Mouse (Mus musculus) spleen, adult 2 months (tissue): Measurements from ENCODE around the gene Tmem259. TPM values are rescaled to one million over a fixed set of nuclear protein-coding genes. Genes with fewer than 3 reads are reported as not detected.
A peak's percentile ranks its signal among the peaks of the same experiment; 100 is the strongest.

ENCODE experiments used
- DNase-seq, 2 experiments: peaks; one replicate each; pipeline versions ENCODE4 v3.0.0 to v3.0.0-alpha.2; 2012 to 2021; ENCODE audit warnings: low spot score in 2 of 2, low read depth in 1 of 2
- H3K27ac ChIP-seq: fragments of 200-500 bp; 2 replicates; pipeline ENCODE4 v1.5.1; 2012; ENCODE audit warnings: low read length, inconsistent platforms; ENCODE audit not compliant: insufficient read depth
- H3K27me3 ChIP-seq: fragments of 200-500 bp; 2 replicates; pipeline ENCODE4 v1.6.1; 2012; ENCODE audit warnings: mild to moderate bottlenecking, moderate library complexity, low read length, inconsistent platforms; ENCODE audit not compliant: control insufficient read depth, insufficient read depth
- H3K36me3 ChIP-seq: fragments of 200-500 bp; 2 replicates; pipeline ENCODE4 v1.6.1; 2012; ENCODE audit warnings: mild to moderate bottlenecking, low read length, inconsistent platforms; ENCODE audit not compliant: control insufficient read depth, insufficient read depth
- H3K4me1 ChIP-seq: fragments of 200-500 bp; 2 replicates; pipeline ENCODE4 v1.6.1; 2011; ENCODE audit warnings: inconsistent platforms; ENCODE audit not compliant: control insufficient read depth, insufficient read depth, insufficient read length
- H3K4me3 ChIP-seq: fragments of 200-500 bp; 2 replicates; pipeline ENCODE4 v1.5.1; 2011; ENCODE audit warnings: mild to moderate bottlenecking, inconsistent platforms; ENCODE audit not compliant: insufficient read depth, insufficient read length; ENCODE audit errors: extremely low read depth
- CTCF ChIP-seq: fragments of 200-500 bp; IDR thresholded peaks from 2 replicates; pipeline ENCODE4 v1.5.1; 2011; ENCODE audit warnings: mild to moderate bottlenecking, inconsistent platforms; ENCODE audit not compliant: insufficient read depth, insufficient read length, insufficient replicate concordance; ENCODE audit errors: extremely low read depth
- POLR2A ChIP-seq: fragments of 200-500 bp; IDR thresholded peaks from 2 replicates; pipeline ENCODE4 v1.6.1; 2011; ENCODE audit warnings: low read depth, low read length, inconsistent platforms
- WGBS: fragments of 180-500 bp; shearing (Covaris S2); methylation state at CpG from one replicate; pipeline ENCODE4 v1.1.7; 2018; 5-methylcytosine and 5-hydroxymethylcytosine counted together
- polyA plus RNA-seq: library from polyadenylated mRNA; depleted of rRNA; stranded (reverse); fragments of >200 nt; gene quantifications from 2 replicates; pipeline ENCODE4 v1.2.3, GENCODE M21; 2012

Gene Tmem259
- polyA plus RNA-seq, 1 experiment: 266 TPM

GRCm38 (mm10) chr10:80025889-80026288 lies 41.8 kb upstream of the Tmem259 start:
- no peak for DNase-seq
- Histone ChIP-seq H3K4me3 (no peak overlapping the region), H3K36me3 (peaks cover 81% of the 10 kb centered on the region), H3K4me1 (peaks cover 48% of the 10 kb centered on the region; the same call in 1 of the 2 replicates), H3K27ac (peak overlapping the region; percentile 58), H3K27me3 (no peaks in the 10 kb centered on the region)
- 67% methylated on average over 12 of the region's 12 CpGs for WGBS
- TF ChIP-seq CTCF (no peak), POLR2A (no peak)

GRCm38 (mm10) chr10:80025463-80025862 lies 41.3 kb upstream of the Tmem259 start:
- peaks cover 46% of the 10 kb centered on the region; the same call in 1 of the 2 replicates for H3K4me1 ChIP-seq
- WGBS: 89% methylated on average over 10 of the region's 10 CpGs
- TF ChIP-seq POLR2A: no peak
- no peak for TF ChIP-seq CTCF

GRCm38 (mm10) chr10:80025044-80025347 lies 40.9 kb upstream of the Tmem259 start:
- TF ChIP-seq POLR2A: no peak
- TF ChIP-seq CTCF: no peak
- WGBS: 60% methylated on average over 4 of the region's 4 CpGs
- Histone ChIP-seq H3K27me3 (no peaks in the 10 kb centered on the region), H3K27ac (peak overlapping the region; percentile 94), H3K4me1 (peaks cover 46% of the 10 kb centered on the region; the same call in 1 of the 2 replicates), H3K4me3 (no peak overlapping the region; the same call in 1 of the 2 replicates), H3K36me3 (peaks cover 79% of the 10 kb centered on the region)
- no peak for DNase-seq

More at GRCm38 (mm10) chr10:80025463-80025862, 41.3 kb upstream of the Tmem259 start:
- H3K36me3 ChIP-seq: peaks cover 81% of the 10 kb centered on the region
- peak overlapping the region; percentile 94 for H3K27ac ChIP-seq
- H3K4me3 ChIP-seq: no peak overlapping the region
- no peak for DNase-seq
- no peaks in the 10 kb centered on the region for H3K27me3 ChIP-seq

- 43% methylated on average over 15 of the region's 15 CpGs for WGBS
- H3K36me3 ChIP-seq: peaks cover 82% of the 10 kb centered on the region
- H3K27me3 ChIP-seq: no peaks in the 10 kb centered on the region
- DNase-seq: peak; percentile 74 to 79
- H3K4me1 ChIP-seq: peaks cover 51% of the 10 kb centered on the region; the same call in 1 of the 2 replicates
- H3K27ac ChIP-seq: peak overlapping the region; percentile 94
- TF ChIP-seq CTCF (no peak), POLR2A (no peak)
- peak overlapping the region; percentile 44; the same call in 1 of the 2 replicates for H3K4me3 ChIP-seq
Measured at GRCm38 (mm10) chr10:80024229-80025043, 40.3 kb upstream of the Tmem259 start.

- Histone ChIP-seq H3K4me3 (no peak overlapping the region), H3K4me1 (peaks cover 52% of the 10 kb centered on the region; the same call in 1 of the 2 replicates), H3K27me3 (no peaks in the 10 kb centered on the region), H3K27ac (peak overlapping the region; percentile 94), H3K36me3 (peaks cover 81% of the 10 kb centered on the region)
- 52% methylated on average over 5 of the region's 5 CpGs for WGBS
- TF ChIP-seq POLR2A: no peak
- TF ChIP-seq CTCF: no peak
- DNase-seq: no peak
Measured at GRCm38 (mm10) chr10:80023758-80024157, 39.6 kb upstream of the Tmem259 start.

GRCm38 (mm10) chr10:80022806-80023205 lies 38.7 kb upstream of the Tmem259 start:
- H3K4me3 ChIP-seq: no peak overlapping the region
- H3K27me3 ChIP-seq: no peaks in the 10 kb centered on the region
- peaks cover 50% of the 10 kb centered on the region; the same call in 1 of the 2 replicates for H3K4me1 ChIP-seq
- WGBS: 84% methylated on average over 8 of the region's 8 CpGs
- peak overlapping the region; percentile 79 for H3K27ac ChIP-seq
- no peak for DNase-seq
- no peak for TF ChIP-seq CTCF
- no peak for TF ChIP-seq POLR2A
- H3K36me3 ChIP-seq: peaks cover 74% of the 10 kb centered on the region

GRCm38 (mm10) chr10:80022164-80022563 lies 38.0 kb upstream of the Tmem259 start:
- Histone ChIP-seq H3K27me3 (no peaks in the 10 kb centered on the region), H3K36me3 (peaks cover 71% of the 10 kb centered on the region), H3K27ac (peak overlapping the region; percentile 79), H3K4me1 (peaks cover 50% of the 10 kb centered on the region; the same call in 1 of the 2 replicates), H3K4me3 (no peak overlapping the region)
- 25% methylated on average over 12 of the region's 12 CpGs for WGBS
- DNase-seq: no peak
- TF ChIP-seq POLR2A (no peak), CTCF (no peak)
